Mouse (Mus musculus): ENCODE results near the gene Ankrd33. TPM values are rescaled to one million over a fixed set of nuclear protein-coding genes. Genes with fewer than 3 reads are reported as not detected.

Gene Ankrd33
- polyA plus RNA-seq, 1 experiment from 2014 or later: not detected

GRCm38 (mm10) chr15:101137455-101137854, 21.9 kb downstream of the Ankrd33 start:
- Histone ChIP-seq H3K9me3 (replicated peaks; ENCODE audit: control insufficient read depth, low read length) (no peaks in the 10 kb centered on the region), H3K4me2 (ENCODE audit: low read depth, low read length) (no peak overlapping the region), H3K4me1 (ENCODE audit: control insufficient read depth, insufficient read depth, low read length) (peaks cover 25% of the 10 kb centered on the region)

GRCm38 (mm10) chr15:101138675-101139074, 23.1 kb downstream of the Ankrd33 start:
- ATAC-seq (replicated peaks; ENCODE audit: extremely low read depth, insufficient read depth, low FRiP score): no peak
- H3K9me3 ChIP-seq (replicated peaks; ENCODE audit: control insufficient read depth, low read length): no peaks in the 10 kb centered on the region
- no peak overlapping the region for H3K9ac ChIP-seq (ENCODE audit: low read length)
- WGBS: 75% methylated on average over 3 of the region's 3 CpGs
- no peak overlapping the region for H3K4me2 ChIP-seq (ENCODE audit: low read depth, low read length)
- H3K36me3 ChIP-seq (ENCODE audit: control insufficient read depth, insufficient read depth): peaks cover 2% of the 10 kb centered on the region; the same call in 1 of the 2 replicates
- no peak overlapping the region for H3K4me3 ChIP-seq (ENCODE audit: low read length)
- H3K27ac ChIP-seq (ENCODE audit: low read length): no peak overlapping the region
- peaks cover 37% of the 10 kb centered on the region for H3K4me1 ChIP-seq (ENCODE audit: control insufficient read depth, insufficient read depth, low read length)
- 0 out of 2 replicates have a peak, but pooled peaks cover 3% of the 10 kb centered on the region for H3K27me3 ChIP-seq (ENCODE audit: control insufficient read depth, insufficient read depth, low read length)

More at GRCm38 (mm10) chr15:101137455-101137854, 21.9 kb downstream of the Ankrd33 start:
- ATAC-seq (replicated peaks; ENCODE audit: extremely low read depth, insufficient read depth, low FRiP score): no peak
- H3K9ac ChIP-seq (ENCODE audit: low read length): no peak overlapping the region
- WGBS: 79% methylated on average over 11 of the region's 11 CpGs
- no peak overlapping the region for H3K27ac ChIP-seq (ENCODE audit: low read length)
- no peak overlapping the region for H3K4me3 ChIP-seq (ENCODE audit: low read length)
- 0 out of 2 replicates have a peak, but pooled peaks cover 3% of the 10 kb centered on the region for H3K27me3 ChIP-seq (ENCODE audit: control insufficient read depth, insufficient read depth, low read length)
- H3K36me3 ChIP-seq (ENCODE audit: control insufficient read depth, insufficient read depth): peaks cover 2% of the 10 kb centered on the region; the same call in 1 of the 2 replicates

DNA sequence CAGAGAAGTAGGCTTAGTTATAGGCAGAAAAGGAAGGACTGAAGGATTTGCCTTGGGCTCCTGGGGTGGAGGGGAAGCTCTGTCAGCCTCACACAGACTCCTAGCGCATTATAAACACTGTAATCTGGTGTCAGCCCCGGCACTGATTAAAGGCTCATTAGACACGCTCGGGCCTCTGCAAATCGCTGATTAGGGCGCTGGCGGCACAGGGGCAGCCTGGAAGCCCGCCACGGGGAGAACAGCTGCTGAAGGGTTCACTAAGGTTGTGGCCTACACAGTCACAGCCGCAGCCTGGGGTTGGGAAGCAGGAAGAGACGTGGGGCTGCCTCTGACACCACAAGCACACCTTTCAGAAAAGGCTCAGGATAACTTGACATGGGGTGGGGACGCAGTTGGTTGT, 24.3 kb downstream of the Ankrd33 start:
- 0 out of 2 replicates have a peak, but pooled peaks cover 3% of the 10 kb centered on the region for H3K27me3 ChIP-seq (ENCODE audit: control insufficient read depth, insufficient read depth, low read length)
- H3K4me3 ChIP-seq (ENCODE audit: low read length): no peak overlapping the region; the same call in 1 of the 2 replicates
- H3K4me1 ChIP-seq (ENCODE audit: control insufficient read depth, insufficient read depth, low read length): peaks cover 49% of the 10 kb centered on the region
- peak; percentile 34 for ATAC-seq (replicated peaks; ENCODE audit: extremely low read depth, insufficient read depth, low FRiP score)
- H3K4me2 ChIP-seq (ENCODE audit: low read depth, low read length): peak overlapping the region; percentile 16
- no peaks in the 10 kb centered on the region for H3K9me3 ChIP-seq (replicated peaks; ENCODE audit: control insufficient read depth, low read length)
- peaks cover 2% of the 10 kb centered on the region; the same call in 1 of the 2 replicates for H3K36me3 ChIP-seq (ENCODE audit: control insufficient read depth, insufficient read depth)
- peak overlapping the region; percentile 58 for H3K27ac ChIP-seq (ENCODE audit: low read length)
- H3K9ac ChIP-seq (ENCODE audit: low read length): peak overlapping the region; percentile 6
- 15% methylated on average over 12 of the region's 12 CpGs for WGBS

DNA sequence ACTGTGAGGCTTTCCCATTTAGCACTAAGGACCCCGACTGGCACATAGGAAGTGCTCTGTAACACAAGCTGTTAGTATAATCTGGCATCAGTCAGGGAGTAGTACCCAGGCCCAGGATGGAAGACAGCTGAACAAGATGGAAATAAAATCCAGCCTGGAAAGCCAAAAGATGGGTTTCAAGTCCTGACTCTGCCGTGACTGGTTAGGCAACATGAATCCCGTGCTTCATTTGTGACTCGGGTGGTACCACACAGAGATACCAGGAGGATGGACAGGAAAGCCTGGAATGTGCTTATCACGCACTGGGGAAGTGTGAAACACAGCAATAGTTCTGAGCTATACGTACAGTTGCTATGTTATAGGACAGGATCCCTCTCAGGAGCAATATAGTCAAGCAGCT, 25.0 kb downstream of the Ankrd33 start:
- 0 out of 2 replicates have a peak, but pooled peaks cover 1% of the 10 kb centered on the region for H3K27me3 ChIP-seq (ENCODE audit: control insufficient read depth, insufficient read depth, low read length)
- no peak overlapping the region for H3K4me3 ChIP-seq (ENCODE audit: low read length)
- H3K4me2 ChIP-seq (ENCODE audit: low read depth, low read length): no peak overlapping the region
- peak overlapping the region; percentile 58 for H3K27ac ChIP-seq (ENCODE audit: low read length)
- H3K9ac ChIP-seq (ENCODE audit: low read length): no peak overlapping the region; the same call in 1 of the 2 replicates
- peaks cover 54% of the 10 kb centered on the region for H3K4me1 ChIP-seq (ENCODE audit: control insufficient read depth, insufficient read depth, low read length)
- peaks cover 2% of the 10 kb centered on the region; the same call in 1 of the 2 replicates for H3K36me3 ChIP-seq (ENCODE audit: control insufficient read depth, insufficient read depth)
- no peak for ATAC-seq (replicated peaks; ENCODE audit: extremely low read depth, insufficient read depth, low FRiP score)
- 36% methylated on average over 6 of the region's 6 CpGs for WGBS
- no peaks in the 10 kb centered on the region for H3K9me3 ChIP-seq (replicated peaks; ENCODE audit: control insufficient read depth, low read length)

DNA sequence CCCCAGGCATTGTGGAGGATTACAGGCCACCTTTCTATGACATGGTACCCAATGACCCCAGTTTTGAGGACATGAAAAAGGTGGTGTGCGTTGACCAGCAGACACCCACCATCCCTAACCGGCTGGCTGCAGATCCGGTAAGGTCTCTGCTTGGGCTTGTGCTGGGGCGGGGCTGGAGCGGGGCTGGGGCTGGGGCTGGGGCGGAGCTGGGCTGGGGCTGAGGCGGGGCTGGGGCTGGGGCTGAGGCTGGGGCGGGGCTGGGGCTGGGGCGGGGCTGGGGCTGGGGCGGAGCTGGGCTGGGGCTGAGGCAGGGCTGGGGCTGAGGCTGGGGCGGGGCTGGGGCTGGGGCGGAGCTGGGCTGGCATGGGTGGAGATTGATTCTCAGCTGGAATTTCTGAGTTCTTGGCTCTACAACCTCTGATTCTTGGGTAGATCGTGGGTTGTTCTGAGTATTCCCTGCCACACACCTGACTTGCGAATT, 25.5 kb downstream of the Ankrd33 start:
- 10% methylated on average over 8 of the region's 14 CpGs for WGBS
- H3K27ac ChIP-seq (ENCODE audit: low read length): no peak overlapping the region

GRCm38 (mm10) chr15:101142672-101143071, 27.1 kb downstream of the Ankrd33 start:
- no peaks in the 10 kb centered on the region for H3K9me3 ChIP-seq (replicated peaks; ENCODE audit: control insufficient read depth, low read length)
- no peaks in the 10 kb centered on the region for H3K27me3 ChIP-seq (ENCODE audit: control insufficient read depth, insufficient read depth, low read length)
- H3K36me3 ChIP-seq (ENCODE audit: control insufficient read depth, insufficient read depth): peaks cover 2% of the 10 kb centered on the region; the same call in 1 of the 2 replicates
- 53% methylated on average over 8 of the region's 8 CpGs for WGBS
- H3K4me1 ChIP-seq (ENCODE audit: control insufficient read depth, insufficient read depth, low read length): peaks cover 73% of the 10 kb centered on the region
- ATAC-seq (replicated peaks; ENCODE audit: extremely low read depth, insufficient read depth, low FRiP score): no peak
- H3K4me3 ChIP-seq (ENCODE audit: low read length): no peak overlapping the region
- no peak overlapping the region; the same call in 1 of the 2 replicates for H3K27ac ChIP-seq (ENCODE audit: low read length)
- H3K4me2 ChIP-seq (ENCODE audit: low read depth, low read length): no peak overlapping the region
- H3K9ac ChIP-seq (ENCODE audit: low read length): no peak overlapping the region

More for the DNA sequence above, 25.5 kb downstream of the Ankrd33 start:
- H3K4me2 ChIP-seq (ENCODE audit: low read depth, low read length): no peak overlapping the region
- H3K9me3 ChIP-seq (replicated peaks; ENCODE audit: control insufficient read depth, low read length): no peaks in the 10 kb centered on the region
- H3K27me3 ChIP-seq (ENCODE audit: control insufficient read depth, insufficient read depth, low read length): no peaks in the 10 kb centered on the region
- H3K4me1 ChIP-seq (ENCODE audit: control insufficient read depth, insufficient read depth, low read length): peaks cover 59% of the 10 kb centered on the region
- peaks cover 2% of the 10 kb centered on the region; the same call in 1 of the 2 replicates for H3K36me3 ChIP-seq (ENCODE audit: control insufficient read depth, insufficient read depth)
- no peak overlapping the region for H3K4me3 ChIP-seq (ENCODE audit: low read length)
- no peak overlapping the region for H3K9ac ChIP-seq (ENCODE audit: low read length)
- ATAC-seq (replicated peaks; ENCODE audit: extremely low read depth, insufficient read depth, low FRiP score): peak; percentile 24

- H3K4me1 ChIP-seq (ENCODE audit: control insufficient read depth, insufficient read depth, low read length): peaks cover 81% of the 10 kb centered on the region
- 15% methylated on average over 8 of the region's 8 CpGs for WGBS
- no peaks in the 10 kb centered on the region for H3K9me3 ChIP-seq (replicated peaks; ENCODE audit: control insufficient read depth, low read length)
- no peaks in the 10 kb centered on the region for H3K36me3 ChIP-seq (ENCODE audit: control insufficient read depth, insufficient read depth)
- ATAC-seq (replicated peaks; ENCODE audit: extremely low read depth, insufficient read depth, low FRiP score): peak; percentile 34; the same call in 1 of the 2 replicates
- H3K27me3 ChIP-seq (ENCODE audit: control insufficient read depth, insufficient read depth, low read length): no peaks in the 10 kb centered on the region
- 0 out of 2 replicates have a peak overlapping the region, but pooled peaks have one; percentile 10 for H3K9ac ChIP-seq (ENCODE audit: low read length)
- H3K4me3 ChIP-seq (ENCODE audit: low read length): no peak overlapping the region
- H3K4me2 ChIP-seq (ENCODE audit: low read depth, low read length): 0 out of 2 replicates have a peak overlapping the region, but pooled peaks have one; percentile 1
- peak overlapping the region; percentile 38 for H3K27ac ChIP-seq (ENCODE audit: low read length)
Observed at GRCm38 (mm10) chr15:101143494-101143893, 27.9 kb downstream of the Ankrd33 start.

DNA sequence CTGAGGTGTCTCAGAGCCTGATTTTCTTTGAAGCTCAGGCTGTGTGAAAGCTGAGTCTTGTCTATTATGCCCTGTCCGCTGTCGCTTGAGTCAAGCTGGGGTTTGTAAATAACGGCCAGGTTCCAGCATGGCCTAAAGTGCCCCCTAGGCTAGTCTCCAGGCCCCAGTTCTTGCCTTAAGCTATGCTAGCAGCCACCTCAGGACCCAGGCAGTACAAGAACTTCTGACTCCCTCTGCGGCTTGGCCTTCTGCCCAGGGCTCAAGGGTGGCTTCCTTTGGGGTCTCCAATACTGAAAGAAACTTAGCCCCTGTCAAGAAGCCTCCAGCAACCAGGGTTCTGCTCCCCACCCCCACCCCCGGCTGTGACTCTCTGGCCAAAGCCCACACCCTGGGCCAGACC, 28.6 kb downstream of the Ankrd33 start:
- Histone ChIP-seq H3K4me1 (ENCODE audit: control insufficient read depth, insufficient read depth, low read length) (peaks cover 79% of the 10 kb centered on the region), H3K9ac (ENCODE audit: low read length) (no peak overlapping the region)
- WGBS: 81% methylated on average over 5 of the region's 5 CpGs

DNA sequence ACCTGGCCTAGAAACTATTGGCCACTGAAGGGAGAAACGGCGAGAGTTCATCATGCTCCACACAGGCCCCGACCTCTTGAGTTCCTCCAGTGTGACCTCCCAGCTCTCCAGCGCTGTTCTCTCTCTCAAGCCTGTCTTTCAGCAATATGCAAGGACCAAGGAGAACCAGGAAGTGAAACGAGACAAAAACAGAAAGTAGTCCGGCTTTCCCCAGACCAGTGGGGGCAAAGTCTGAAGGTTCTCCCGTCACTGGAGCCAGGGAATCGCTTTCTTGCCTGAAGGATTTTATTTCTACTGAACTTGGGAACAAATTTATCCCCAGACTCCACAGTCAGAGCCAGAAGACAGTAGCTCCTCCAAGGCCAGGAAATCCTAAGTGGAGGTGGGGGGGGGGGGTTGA, 29.2 kb downstream of the Ankrd33 start:
- H3K4me3 ChIP-seq (ENCODE audit: low read length): no peak overlapping the region
- H3K4me1 ChIP-seq (ENCODE audit: control insufficient read depth, insufficient read depth, low read length): peaks cover 73% of the 10 kb centered on the region
- H3K27ac ChIP-seq (ENCODE audit: low read length): peak overlapping the region; percentile 43
- 0 out of 2 replicates have a peak overlapping the region, but pooled peaks have one; percentile 12 for H3K9ac ChIP-seq (ENCODE audit: low read length)
- no peaks in the 10 kb centered on the region for H3K36me3 ChIP-seq (ENCODE audit: control insufficient read depth, insufficient read depth)
- 72% methylated on average over 8 of the region's 8 CpGs for WGBS
- H3K27me3 ChIP-seq (ENCODE audit: control insufficient read depth, insufficient read depth, low read length): no peaks in the 10 kb centered on the region
- no peak overlapping the region for H3K4me2 ChIP-seq (ENCODE audit: low read depth, low read length)
- ATAC-seq (replicated peaks; ENCODE audit: extremely low read depth, insufficient read depth, low FRiP score): no peak
- no peaks in the 10 kb centered on the region for H3K9me3 ChIP-seq (replicated peaks; ENCODE audit: control insufficient read depth, low read length)

More for the DNA sequence above, 28.6 kb downstream of the Ankrd33 start:
- H3K27ac ChIP-seq (ENCODE audit: low read length): peak overlapping the region; percentile 43
- H3K27me3 ChIP-seq (ENCODE audit: control insufficient read depth, insufficient read depth, low read length): no peaks in the 10 kb centered on the region
- ATAC-seq (replicated peaks; ENCODE audit: extremely low read depth, insufficient read depth, low FRiP score): no peak
- H3K4me3 ChIP-seq (ENCODE audit: low read length): no peak overlapping the region
- no peaks in the 10 kb centered on the region for H3K36me3 ChIP-seq (ENCODE audit: control insufficient read depth, insufficient read depth)
- H3K9me3 ChIP-seq (replicated peaks; ENCODE audit: control insufficient read depth, low read length): no peaks in the 10 kb centered on the region
- H3K4me2 ChIP-seq (ENCODE audit: low read depth, low read length): no peak overlapping the region

All from heart, embryonic 16.5 days (tissue).